Mouse (Mus musculus) limb, embryonic 10.5 days (tissue): ENCODE data around the gene Adamts14. TPM values are rescaled to one million over a fixed set of nuclear protein-coding genes. Genes with fewer than 3 reads are reported as not detected.

ENCODE experiments used
- DNase-seq: peaks from one replicate; pipeline ENCODE4 v3.0.0-alpha.2; 2017; ENCODE audit warnings: low spot score
- H3K27ac ChIP-seq: fragments of 300-500 bp; sonication (generic); 2 replicates; pipeline ENCODE4 v1.5.1; 2016; ENCODE audit warnings: mild to moderate bottlenecking
- H3K27me3 ChIP-seq: fragments of 300-500 bp; sonication (generic); 2 replicates; pipeline ENCODE4 v1.6.1; 2016; ENCODE audit warnings: low read depth, mild to moderate bottlenecking; ENCODE audit not compliant: poor library complexity, severe bottlenecking
- H3K36me3 ChIP-seq: fragments of 300-500 bp; sonication (generic); 2 replicates; pipeline ENCODE4 v1.6.1; 2016; ENCODE audit warnings: mild to moderate bottlenecking, moderate library complexity
- H3K4me1 ChIP-seq: fragments of 300-500 bp; sonication (generic); 2 replicates; pipeline ENCODE4 v1.6.1; 2016
- H3K4me3 ChIP-seq: fragments of 300-500 bp; sonication (generic); 2 replicates; pipeline ENCODE4 v1.5.1; 2016; ENCODE audit warnings: mild to moderate bottlenecking, moderate library complexity
- H3K9me3 ChIP-seq: fragments of 300-500 bp; sonication (generic); replicated peaks from 2 replicates; pipeline ENCODE4 v1.6.1; 2016; ENCODE audit warnings: mild to moderate bottlenecking
- WGBS: fragments of 180-500 bp; shearing (Covaris S2); methylation state at CpG from one replicate; pipeline ENCODE4 v1.1.7; 2016; 5-methylcytosine and 5-hydroxymethylcytosine counted together
- polyA plus RNA-seq: library from polyadenylated mRNA; unstranded; fragments of >200 nt; fragmentation: Nextera tagmentation; extraction: Ambion mirVana; gene quantifications from 2 replicates; pipeline ENCODE4 v1.2.1, GENCODE M21; 2016

The Adamts14 gene
- polyA plus RNA-seq: 0.46 and 0.48 TPM in 2 replicates

DNA sequence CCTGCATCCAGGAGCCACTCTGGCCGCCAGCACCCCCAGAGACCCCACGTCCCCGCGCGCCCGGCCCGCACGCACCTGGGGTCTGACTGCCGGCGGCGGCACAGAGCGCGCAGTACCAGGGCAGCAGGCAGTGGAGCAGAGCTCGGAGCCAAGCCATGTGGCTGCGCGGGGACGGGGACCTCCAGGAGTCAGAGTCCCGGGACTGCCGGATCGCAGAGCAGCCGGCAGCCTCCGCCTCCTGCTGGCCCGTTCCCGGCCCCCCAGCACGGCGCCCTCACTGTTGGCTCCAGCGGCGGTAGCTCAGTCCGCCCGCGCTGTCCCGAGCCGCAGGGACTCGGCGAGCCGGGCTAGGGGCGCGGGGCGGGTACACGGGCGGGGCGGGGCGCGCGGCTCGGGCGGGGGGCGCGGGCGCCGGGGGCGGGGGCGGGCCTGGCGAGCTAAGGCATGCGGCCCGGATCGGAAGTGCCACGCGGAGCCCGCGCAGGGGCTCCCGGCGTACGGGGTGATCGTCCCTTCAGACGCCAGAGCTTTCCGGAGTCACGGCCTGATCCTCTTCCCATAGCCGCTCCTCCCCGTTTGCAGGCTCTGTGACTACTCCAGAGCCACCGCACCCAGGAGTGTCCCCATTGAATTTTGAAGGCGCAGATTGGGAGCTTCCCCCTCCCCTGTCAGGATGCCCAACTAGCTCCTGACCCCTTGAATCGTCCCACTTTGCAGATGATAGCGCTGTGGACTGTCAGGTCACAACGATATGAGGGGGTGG, at the start of gene Adamts14:
Gene Adamts14, minus strand, starts transcription at position 358 of the 763 bp plus-strand sequence.
- DNase-seq: peak; percentile 78
- Histone ChIP-seq H3K36me3 (no peaks in the 10 kb centered on the region), H3K4me3 (peak within 1 kb of the TSS; percentile 72), H3K4me1 (peaks cover 39% of the 10 kb centered on the region), H3K27ac (peak within 1 kb of the TSS; percentile 87), H3K9me3 (no peaks in the 10 kb centered on the region), H3K27me3 (peaks cover 46% of the 10 kb centered on the region)
- 1% methylated on average over 74 of the region's 75 CpGs for WGBS

DNA sequence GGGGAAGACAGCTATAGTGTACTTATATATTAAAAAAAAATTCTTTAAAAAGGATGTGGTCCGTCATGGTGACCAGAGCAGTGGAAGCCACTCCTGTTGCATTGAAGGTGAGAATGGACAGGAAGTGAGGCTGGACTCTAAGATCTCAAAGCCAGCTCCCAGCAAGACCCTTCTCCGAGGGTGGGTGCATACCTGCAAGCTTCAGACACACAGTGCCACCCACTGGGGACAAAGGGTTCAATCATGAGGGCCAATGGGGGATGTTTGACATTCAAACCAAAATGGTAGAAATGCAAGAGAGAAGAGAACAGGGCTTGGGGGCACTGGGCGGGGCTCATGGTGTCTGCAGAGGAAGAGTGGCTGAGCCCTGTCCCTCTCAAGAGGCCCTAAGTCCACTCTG, 45.3 kb upstream of the Adamts14 start:
- no peaks in the 10 kb centered on the region for H3K27me3 ChIP-seq

DNA sequence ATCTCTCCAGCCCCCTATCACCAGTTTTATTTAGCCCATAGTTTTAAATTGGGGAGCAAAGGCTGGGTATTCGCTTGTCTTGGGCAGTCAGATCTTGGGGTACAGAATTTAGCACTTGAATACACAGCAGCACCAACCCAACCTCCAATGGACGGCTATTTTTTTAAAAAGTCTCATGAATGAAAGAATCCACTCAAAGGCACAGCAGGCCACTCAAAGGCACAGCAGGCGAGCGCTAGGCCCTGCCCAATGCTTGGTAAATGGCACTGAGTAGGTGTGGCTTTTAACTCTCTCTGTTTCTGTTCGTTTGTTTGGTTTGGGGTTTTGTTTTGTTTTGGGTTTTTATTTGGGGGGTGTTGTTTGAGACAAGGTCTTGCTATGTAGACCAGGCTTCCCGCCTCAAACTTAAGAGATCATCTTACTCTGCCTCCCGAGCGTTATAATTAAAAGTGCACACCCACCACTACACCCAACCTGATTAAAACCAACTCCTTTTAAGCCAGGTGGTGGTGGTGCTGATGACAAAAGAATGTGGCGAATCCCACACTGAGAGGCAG, 42.2 kb upstream of the Adamts14 start:
- 49% methylated on average over 9 of the region's 9 CpGs for WGBS
- Histone ChIP-seq H3K4me3 (no peak overlapping the region), H3K9me3 (no peaks in the 10 kb centered on the region), H3K36me3 (peaks cover 15% of the 10 kb centered on the region), H3K27ac (no peak overlapping the region; the same call in 1 of the 2 replicates), H3K27me3 (no peaks in the 10 kb centered on the region), H3K4me1 (peaks cover 41% of the 10 kb centered on the region)
- DNase-seq: no peak

More for the DNA sequence above, 45.3 kb upstream of the Adamts14 start:
- Histone ChIP-seq H3K9me3 (0 out of 2 replicates have a peak, but pooled peaks cover 2% of the 10 kb centered on the region), H3K27ac (no peak overlapping the region), H3K4me1 (peaks cover 28% of the 10 kb centered on the region), H3K36me3 (peaks cover 39% of the 10 kb centered on the region), H3K4me3 (no peak overlapping the region)
- 91% methylated on average over 3 of the region's 3 CpGs for WGBS
- no peak for DNase-seq

DNA sequence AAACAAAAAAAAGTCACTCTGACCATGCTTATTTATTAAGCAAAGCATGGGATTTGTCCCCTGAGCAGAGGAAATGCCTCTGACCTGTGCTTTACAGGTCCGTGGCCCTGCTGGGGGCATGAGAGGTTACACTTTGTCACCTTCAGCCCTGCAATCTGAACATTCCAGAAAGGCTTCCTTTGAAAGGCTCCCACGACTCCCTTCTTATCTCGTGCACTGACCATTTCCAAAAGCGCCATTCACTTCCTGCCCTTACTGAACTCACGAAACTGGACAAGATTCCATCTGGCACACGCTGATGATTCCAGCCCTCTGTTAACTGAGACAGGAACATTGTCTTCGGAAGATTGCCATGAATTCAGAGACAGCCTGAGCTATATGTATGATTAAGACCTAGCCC, 40.5 kb upstream of the Adamts14 start:
- H3K9me3 ChIP-seq: no peaks in the 10 kb centered on the region
- H3K27me3 ChIP-seq: no peaks in the 10 kb centered on the region
- H3K36me3 ChIP-seq: peaks cover 3% of the 10 kb centered on the region; the same call in 1 of the 2 replicates
- DNase-seq: no peak
- 59% methylated on average over 7 of the region's 7 CpGs for WGBS
- no peak overlapping the region for H3K4me3 ChIP-seq
- no peak overlapping the region for H3K27ac ChIP-seq
- H3K4me1 ChIP-seq: peaks cover 52% of the 10 kb centered on the region

DNA sequence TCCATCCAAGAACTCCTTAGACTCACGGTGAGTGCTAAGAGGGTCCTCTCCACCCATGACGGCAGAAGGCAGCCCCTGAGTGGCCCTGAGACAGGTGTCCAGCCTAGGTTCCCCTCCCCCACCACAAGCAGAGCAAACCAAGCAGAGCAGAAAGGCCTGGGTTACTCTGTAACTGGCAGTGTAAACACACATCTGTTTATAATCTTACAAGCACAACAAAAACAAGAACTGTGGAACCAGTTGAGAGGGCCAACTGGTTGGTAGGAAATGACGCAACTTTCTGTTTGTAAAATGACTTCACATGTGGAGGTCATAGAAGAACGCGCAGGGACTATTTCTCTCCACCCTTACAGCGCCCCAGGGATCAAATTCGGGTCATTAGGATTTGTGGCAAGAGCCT, 39.5 kb upstream of the Adamts14 start:
- 33% methylated on average over 7 of the region's 7 CpGs for WGBS
- no peaks in the 10 kb centered on the region for H3K9me3 ChIP-seq
- H3K27me3 ChIP-seq: no peaks in the 10 kb centered on the region
- H3K4me1 ChIP-seq: peaks cover 58% of the 10 kb centered on the region
- no peak overlapping the region for H3K4me3 ChIP-seq
- H3K27ac ChIP-seq: peak overlapping the region; percentile 72
- H3K36me3 ChIP-seq: no peaks in the 10 kb centered on the region
- no peak for DNase-seq

DNA sequence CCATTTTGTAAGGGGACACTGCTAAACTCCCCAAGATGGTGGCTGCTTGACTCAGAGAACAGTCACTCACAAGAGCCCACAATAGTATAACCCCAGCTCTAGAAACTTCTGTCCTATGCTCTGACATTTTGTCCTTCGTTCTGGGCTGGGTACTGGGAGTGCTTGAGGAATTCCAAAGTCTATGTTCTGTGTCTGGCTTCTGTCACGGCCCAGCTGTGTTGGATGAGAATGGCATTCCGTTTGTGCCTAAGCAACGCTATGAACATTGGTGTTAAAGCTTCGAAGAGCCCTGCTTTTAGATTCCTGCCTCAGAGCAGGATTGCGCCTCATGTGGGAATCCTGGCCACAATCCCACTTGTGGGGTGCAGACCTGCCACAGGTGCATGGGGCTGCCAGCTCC, 38.9 kb upstream of the Adamts14 start:
- Histone ChIP-seq H3K27me3 (no peaks in the 10 kb centered on the region), H3K4me1 (peaks cover 53% of the 10 kb centered on the region), H3K27ac (peak overlapping the region; percentile 72), H3K9me3 (no peaks in the 10 kb centered on the region), H3K36me3 (no peaks in the 10 kb centered on the region), H3K4me3 (no peak overlapping the region)
- no peak for DNase-seq
- 84% methylated on average over 6 of the region's 6 CpGs for WGBS

DNA sequence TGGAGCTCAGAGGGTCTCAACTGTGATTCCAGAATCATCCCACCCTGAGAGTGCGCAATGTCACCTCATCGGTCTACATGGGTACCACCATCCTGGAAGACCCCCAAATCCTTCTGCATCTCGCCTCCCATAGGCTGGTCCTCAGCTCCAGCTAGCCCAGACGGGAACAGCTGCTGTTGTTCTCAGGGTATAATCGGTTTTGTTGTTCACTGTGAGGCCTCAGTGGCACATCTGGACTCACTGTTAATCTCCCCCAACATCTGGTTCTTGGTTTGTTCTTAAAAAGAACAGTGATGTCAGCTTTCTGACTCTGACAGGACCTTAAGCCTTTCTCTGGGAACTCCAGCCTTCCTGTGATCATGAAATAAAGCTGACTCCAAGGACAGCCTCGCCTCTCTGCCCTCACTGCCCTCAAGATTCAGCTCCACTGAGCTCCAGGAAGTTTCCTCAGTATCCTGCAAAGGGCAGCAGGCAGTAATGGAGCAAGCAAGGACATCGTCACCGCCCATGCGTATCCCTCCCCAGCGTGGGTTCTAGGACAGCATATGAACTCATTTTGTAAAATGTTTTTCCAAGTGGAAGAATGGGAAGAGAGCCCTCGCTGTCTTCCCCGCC, 35.6 kb upstream of the Adamts14 start:
- Histone ChIP-seq H3K36me3 (no peaks in the 10 kb centered on the region), H3K9me3 (no peaks in the 10 kb centered on the region), H3K27me3 (no peaks in the 10 kb centered on the region), H3K27ac (peak overlapping the region; percentile 63; the same call in 1 of the 2 replicates), H3K4me3 (no peak overlapping the region), H3K4me1 (peaks cover 37% of the 10 kb centered on the region)
- WGBS: 48% methylated on average over 12 of the region's 12 CpGs
- no peak for DNase-seq

DNA sequence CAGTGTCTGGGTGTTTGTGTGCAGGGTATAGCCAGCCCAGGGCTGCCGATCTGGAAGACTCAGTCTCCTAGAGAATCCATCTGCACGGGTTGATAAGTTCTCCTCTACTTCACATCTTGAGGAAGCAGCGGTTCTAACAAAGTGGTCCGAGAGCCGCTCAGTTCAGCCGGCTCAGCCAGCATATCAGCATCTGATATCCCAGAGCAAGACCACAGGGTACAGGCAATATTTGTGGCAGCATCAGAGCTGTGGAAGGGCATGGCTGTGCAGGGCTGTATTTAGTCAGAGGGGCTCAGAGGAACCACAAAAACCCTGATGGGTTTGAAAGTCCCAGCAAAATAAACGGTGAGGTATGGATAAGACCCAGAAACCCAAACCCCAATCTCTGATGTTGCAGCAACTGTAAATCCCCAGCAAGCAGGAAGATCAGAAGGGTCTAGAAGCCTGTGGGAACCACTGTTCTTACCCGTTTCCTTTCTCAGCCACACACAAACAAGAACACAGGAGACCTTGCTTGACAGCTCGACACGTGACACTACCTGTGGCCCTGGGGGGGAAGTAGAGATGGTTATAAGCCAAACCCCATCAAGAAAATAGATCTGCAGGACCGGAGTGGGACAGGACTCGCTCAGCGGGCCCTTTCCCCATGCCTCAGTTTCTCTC, 32.8 kb upstream of the Adamts14 start:
- no peaks in the 10 kb centered on the region for H3K27me3 ChIP-seq
- no peaks in the 10 kb centered on the region for H3K36me3 ChIP-seq
- H3K4me3 ChIP-seq: no peak overlapping the region
- H3K27ac ChIP-seq: no peak overlapping the region
- 91% methylated on average over 13 of the region's 13 CpGs for WGBS
- no peak for DNase-seq
- H3K4me1 ChIP-seq: peaks cover 22% of the 10 kb centered on the region
- H3K9me3 ChIP-seq: no peaks in the 10 kb centered on the region

DNA sequence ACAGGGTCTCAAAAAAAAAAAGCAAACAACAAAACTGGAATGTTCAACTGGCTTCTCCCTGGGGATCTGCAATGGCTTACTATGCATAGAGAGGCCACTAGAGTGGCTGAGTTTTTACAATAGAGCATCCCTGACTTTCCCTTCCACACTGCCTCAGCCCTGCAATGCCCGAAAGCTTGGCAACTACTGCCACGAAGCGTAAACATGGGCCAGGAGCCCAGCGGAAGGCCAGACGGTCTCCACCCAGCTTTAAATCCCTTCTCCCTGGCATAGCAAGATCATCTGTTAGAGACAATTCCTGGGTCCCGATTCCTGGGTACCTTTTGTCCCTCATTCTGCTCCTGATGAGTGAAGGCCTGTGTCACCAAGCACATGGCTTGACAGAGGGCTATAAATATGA, 30.8 kb upstream of the Adamts14 start:
- no peak overlapping the region for H3K27ac ChIP-seq
- H3K4me3 ChIP-seq: no peak overlapping the region
- 0 out of 2 replicates have a peak, but pooled peaks cover 4% of the 10 kb centered on the region for H3K27me3 ChIP-seq
- no peaks in the 10 kb centered on the region for H3K36me3 ChIP-seq
- peaks cover 15% of the 10 kb centered on the region for H3K4me1 ChIP-seq
- WGBS: 85% methylated on average over 6 of the region's 6 CpGs
- DNase-seq: no peak
- no peaks in the 10 kb centered on the region for H3K9me3 ChIP-seq

DNA sequence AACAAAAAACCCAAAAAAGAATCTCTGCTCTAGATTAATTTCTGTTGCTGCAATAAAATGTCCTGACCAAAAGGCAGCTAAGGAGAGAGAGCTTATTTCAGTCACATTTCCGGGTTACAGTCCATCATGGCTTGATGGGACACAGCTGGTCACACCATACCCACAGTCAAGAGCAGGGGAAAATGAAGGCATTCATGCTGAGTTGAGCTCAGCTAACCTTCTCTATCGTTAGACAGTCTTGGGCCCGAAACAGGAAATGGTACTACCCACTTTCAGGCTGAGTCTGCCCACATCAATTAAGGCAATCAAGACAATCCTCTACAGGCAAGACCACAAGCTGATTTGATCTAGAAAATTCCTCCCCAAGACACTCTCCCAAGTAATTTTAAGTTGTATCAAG, 27.8 kb upstream of the Adamts14 start:
- Histone ChIP-seq H3K4me1 (0 out of 2 replicates have a peak, but pooled peaks cover 2% of the 10 kb centered on the region), H3K9me3 (no peaks in the 10 kb centered on the region), H3K27me3 (0 out of 2 replicates have a peak, but pooled peaks cover 4% of the 10 kb centered on the region), H3K36me3 (no peaks in the 10 kb centered on the region), H3K27ac (no peak overlapping the region), H3K4me3 (no peak overlapping the region)
- DNase-seq: no peak
- 83% methylated on average over 3 of the region's 3 CpGs for WGBS

DNA sequence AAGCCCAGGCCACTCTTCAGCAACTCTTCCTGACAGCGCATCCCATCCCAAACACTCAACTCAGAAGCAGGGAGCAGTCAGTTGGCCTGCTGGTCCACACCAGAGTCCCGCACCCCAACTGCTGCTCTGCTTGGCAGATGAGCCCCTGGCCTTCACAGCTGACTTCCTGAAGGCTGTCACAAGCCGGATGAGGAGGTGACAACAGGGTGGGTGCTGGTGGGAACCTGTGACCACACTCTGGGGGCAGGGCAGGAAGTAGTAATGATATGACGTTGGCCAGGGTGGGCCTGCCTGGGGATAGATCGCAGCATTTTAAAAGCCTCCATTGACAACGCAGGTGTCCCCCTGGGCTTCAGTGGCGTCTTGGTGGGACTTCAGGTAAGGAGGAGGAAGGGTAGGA, 24.2 kb upstream of the Adamts14 start, which contains the start of gene Prf1:
Gene Prf1, plus strand, starts transcription at position 357 of the 400 bp plus-strand sequence.
- Histone ChIP-seq H3K36me3 (no peaks in the 10 kb centered on the region), H3K4me1 (no peaks in the 10 kb centered on the region), H3K4me3 (no peak within 1 kb of the TSS), H3K9me3 (no peaks in the 10 kb centered on the region), H3K27ac (no peak within 1 kb of the TSS), H3K27me3 (0 out of 2 replicates have a peak, but pooled peaks cover 4% of the 10 kb centered on the region)
- 81% methylated on average over 7 of the region's 7 CpGs for WGBS
- DNase-seq: no peak

DNA sequence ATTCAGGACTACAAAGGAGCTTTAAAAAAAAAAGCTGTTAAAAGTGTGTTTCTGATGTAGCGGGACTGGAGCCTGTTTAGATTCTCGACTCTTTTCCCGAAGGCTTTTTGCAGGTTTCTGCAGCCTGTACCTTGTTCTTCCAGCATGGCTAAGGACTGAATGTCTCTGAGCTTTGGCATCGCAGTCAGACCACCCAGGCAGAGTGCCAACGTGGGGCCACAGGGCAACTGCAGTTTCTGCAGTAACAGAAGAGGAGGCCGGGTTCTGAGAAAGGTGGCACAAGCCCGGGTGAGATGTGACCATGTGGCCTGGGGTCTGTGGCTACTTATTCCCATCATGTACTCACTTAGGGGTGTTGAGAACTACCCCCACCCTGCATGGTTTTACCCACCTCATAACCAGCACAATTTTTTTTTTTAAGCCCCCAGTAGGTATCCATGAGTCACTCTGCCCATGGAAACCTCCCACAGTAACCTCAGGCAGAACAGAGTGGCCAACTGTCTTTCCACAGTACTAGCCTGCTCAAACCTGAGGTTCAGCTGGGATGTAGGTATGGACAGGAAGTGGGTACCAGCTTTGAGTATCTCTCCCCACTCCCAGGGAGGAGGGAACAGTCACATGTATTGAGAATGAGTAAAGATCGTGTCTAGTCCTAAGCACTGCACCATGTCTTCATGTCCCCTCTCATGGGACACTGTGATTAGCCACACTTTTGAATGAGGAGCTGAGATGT, 23.6 kb upstream of the Adamts14 start:
- 86% methylated on average over 8 of the region's 8 CpGs for WGBS
- no peak overlapping the region for H3K27ac ChIP-seq
- no peak for DNase-seq

More for the DNA sequence above, 23.6 kb upstream of the Adamts14 start:
- no peaks in the 10 kb centered on the region for H3K36me3 ChIP-seq
- 0 out of 2 replicates have a peak, but pooled peaks cover 4% of the 10 kb centered on the region for H3K27me3 ChIP-seq
- H3K4me1 ChIP-seq: no peaks in the 10 kb centered on the region
- H3K4me3 ChIP-seq: no peak overlapping the region
- no peaks in the 10 kb centered on the region for H3K9me3 ChIP-seq
